Mouse (Mus musculus): ENCODE data around the gene Acvrl1.

- TF ChIP-seq GATA1 (IDR thresholded peaks at IDR 0.05; ENCODE audit: borderline replicate concordance, low read length) (no peak), FLI1 (IDR thresholded peaks at IDR 0.05; ENCODE audit: low read length) (no peak)
Measured at GRCm38 (mm10) chr15:101086956-101087355, 41.4 kb upstream of the Acvrl1 start.

Data from megakaryocyte, embryonic 14.5 days (primary cell).